Mouse (Mus musculus): ENCODE data around the gene Uba2.

DNA sequence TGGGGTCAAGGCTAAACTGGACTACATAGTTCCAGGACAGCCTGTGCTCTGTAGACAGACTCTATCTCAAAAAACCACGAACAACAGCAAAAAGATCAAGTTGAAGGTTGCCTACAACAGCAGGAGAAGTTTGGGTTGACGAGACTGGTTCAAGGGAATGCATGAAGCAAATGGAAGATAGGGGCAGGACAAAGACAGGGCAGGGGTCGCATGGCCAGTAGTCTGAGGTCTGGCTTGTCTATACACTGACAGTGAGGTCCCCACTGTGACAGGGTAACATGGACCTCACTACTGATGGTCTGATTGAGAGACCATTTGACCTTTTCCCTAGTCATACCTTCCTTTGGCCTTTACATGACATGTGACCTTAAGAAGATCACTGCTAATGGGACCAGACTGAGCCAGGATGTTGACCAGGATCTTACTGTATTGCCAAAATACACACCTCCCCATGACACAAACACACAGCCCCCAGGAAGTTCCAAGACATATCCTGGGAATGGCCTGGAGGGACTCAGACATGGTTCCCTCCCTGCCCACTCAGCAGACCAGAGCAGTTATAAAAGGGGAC, 74.4 kb downstream of the Uba2 start, which contains the start of gene Scgb1b30:
- TF ChIP-seq CEBPB (IDR thresholded peaks at IDR 0.05; ENCODE audit: low read depth) (no peak), CTCF (IDR thresholded peaks at IDR 0.05; ENCODE audit: control insufficient read depth, insufficient read depth, insufficient read length) (no peak)
